Mouse (Mus musculus): Measurements from ENCODE around the gene Ssc5d.
"Not testable (repeated sequence)": the region's sequence is repeated elsewhere in the genome, so short reads cannot be mapped to it uniquely, and the experiment has no call there.

The Ssc5d gene

DNA sequence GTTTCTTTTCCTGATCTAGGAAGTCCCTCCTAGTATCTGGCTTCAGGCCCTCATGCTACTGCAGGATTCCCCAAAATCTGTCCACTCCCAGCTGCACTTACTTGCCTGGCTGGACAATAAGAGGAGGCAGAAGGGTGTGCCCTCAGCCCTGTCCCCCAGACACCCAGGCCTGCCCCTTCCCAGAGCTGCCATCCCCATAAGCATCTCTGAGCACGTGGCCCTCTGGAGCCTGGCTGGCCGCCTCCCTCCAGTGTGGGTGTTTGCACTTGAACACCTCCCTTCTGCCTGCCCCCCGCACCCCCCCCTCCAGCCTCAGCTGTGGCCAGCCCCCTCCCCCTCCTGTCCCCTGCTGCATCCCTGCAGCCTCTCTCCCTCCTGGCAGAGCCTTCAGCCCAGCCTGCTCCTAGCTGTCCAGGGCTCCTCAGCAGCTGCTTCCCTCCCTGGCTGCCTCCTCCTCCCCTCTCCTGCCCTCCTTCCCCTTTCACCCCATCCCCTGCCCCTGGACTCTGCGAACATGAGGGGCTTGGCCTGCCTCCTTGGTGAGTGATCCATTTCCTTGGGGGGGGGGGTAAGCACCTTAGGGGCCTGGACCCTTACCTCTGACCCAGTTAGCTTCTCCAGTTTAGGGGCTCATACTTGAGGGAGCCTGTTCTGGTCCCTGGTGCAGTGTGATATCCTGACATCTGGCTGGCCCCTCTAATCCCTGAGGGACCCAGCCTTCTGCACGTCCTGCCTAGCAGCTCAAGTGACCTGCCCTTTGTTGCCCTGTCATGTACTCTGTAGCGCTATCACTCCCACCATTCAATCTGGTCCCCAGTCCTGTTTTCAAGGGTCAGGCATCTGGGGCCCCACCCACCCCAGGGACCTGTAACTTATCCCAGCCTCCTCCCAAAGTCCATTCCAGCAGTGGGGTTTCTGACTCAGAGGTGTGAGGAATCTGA lies at the start of gene Ssc5d:
TSS of gene Ssc5d (plus strand) at position 345 of the 941 bp plus-strand sequence.
- in situ Hi-C loops (cut with MboI) = no loop called here

GRCm38 (mm10) chr7:4876753-4877221 lies 48.8 kb upstream of the Ssc5d start, which contains the start of gene Isoc2a:
TSS of gene Isoc2a (plus strand) at chr7:4877153.
- in situ Hi-C loops (cut with MboI) = no loop called here

- in situ Hi-C loops (cut with MboI) = no loop called here
These were observed 48.4 kb upstream of the Ssc5d start for GRCm38 (mm10) chr7:4877226-4877625.

GRCm38 (mm10) chr7:4878186-4878585 lies 47.4 kb upstream of the Ssc5d start:
- in situ Hi-C loops (cut with MboI) = no loop called here

- in situ Hi-C loops (cut with MboI) = not testable (repeated sequence)
These were observed 46.5 kb upstream of the Ssc5d start for GRCm38 (mm10) chr7:4879036-4879435.

DNA sequence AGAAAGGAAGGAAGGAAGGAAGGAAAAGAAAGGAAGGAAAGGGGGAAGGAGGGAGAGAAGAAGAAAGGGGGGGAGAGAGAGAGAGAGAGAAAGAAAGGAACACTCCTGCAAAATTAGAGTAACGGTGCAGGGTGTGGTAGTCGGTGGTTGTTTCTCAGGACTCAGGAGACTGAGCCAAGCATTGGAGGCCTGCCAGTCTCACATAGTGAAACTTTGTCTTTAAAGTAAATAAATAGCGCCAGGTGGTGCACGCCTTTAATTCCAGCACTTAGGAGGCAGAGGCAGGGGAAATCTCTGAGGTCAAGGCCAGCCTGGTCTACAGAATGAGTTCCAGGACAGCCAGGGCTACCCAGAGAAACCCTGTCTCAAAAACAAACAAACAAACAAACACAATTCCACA lies 38.9 kb upstream of the Ssc5d start:
- in situ Hi-C loops (cut with MboI) = no loop called here

DNA sequence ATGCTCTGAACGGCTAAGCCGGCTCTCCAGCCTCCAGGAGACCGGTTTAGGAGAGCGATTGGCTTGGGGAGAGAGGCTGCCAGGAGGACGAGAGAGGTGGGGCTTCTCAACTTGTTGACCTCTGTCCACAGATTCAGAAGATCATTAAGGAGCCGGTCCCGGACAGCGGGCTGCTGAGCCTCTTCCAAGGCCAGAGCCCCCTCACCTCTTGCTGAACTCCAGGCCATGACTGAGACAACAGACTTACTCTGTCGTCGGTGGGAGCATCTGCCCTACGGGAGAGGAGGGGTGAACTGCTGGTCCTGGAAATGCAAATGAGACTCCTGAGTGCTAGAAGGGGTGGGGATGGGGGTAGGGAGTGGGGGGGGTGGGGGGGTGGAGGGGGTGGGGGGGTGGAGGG lies 30.4 kb upstream of the Ssc5d start:
- in situ Hi-C loops (cut with MboI) = no loop called here

- in situ Hi-C loops (cut with MboI) = no loop called here
These were observed 26.5 kb upstream of the Ssc5d start for GRCm38 (mm10) chr7:4898851-4899648.

DNA sequence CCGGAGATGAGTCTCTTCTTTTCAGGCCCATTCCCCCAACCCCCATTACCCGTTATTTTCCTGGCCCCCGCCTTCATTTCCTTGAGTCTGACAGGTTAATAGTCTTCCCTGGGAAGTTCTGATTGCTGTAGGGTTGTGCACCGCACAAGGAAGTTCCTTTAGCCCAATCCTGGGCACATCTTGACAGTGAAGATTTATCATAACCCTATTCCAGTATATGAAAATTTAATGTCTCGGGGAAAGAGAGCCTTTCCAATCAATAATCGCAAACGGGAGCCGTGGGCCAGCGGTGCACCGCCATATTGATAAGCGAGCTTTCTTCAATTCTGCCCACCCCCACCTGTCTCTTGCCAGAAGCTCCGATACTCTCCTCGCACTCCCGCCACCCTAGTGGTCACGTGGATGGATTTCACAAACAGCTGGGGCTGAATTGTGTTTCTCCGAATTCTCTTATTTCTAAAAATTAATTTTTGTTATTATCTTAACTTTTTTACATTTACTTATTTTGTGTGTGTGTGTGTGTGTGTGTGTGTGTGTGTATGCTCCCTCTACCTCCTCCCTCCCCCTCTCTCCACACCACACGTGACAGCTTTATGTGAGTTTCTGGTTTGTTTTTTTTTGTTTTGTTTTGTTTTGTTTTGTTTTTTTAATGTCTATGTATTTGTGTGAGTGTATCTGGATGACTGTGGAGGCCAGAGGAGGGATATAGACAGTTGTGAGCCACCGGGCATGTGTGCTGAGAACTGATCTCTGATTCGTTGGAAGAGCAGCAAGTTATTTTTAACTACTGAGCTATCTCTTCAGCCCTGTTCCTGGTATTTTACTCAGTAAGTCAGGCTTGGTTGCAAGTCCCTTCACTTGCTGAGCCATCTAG lies 25.7 kb upstream of the Ssc5d start:
- in situ Hi-C loops (cut with MboI) = no loop called here

GRCm38 (mm10) chr7:4900523-4900851 lies 25.1 kb upstream of the Ssc5d start:
- in situ Hi-C loops (cut with MboI) = no loop called here

GRCm38 (mm10) chr7:4901171-4901570 lies 24.4 kb upstream of the Ssc5d start:
- in situ Hi-C loops (cut with MboI) = no loop called here

DNA sequence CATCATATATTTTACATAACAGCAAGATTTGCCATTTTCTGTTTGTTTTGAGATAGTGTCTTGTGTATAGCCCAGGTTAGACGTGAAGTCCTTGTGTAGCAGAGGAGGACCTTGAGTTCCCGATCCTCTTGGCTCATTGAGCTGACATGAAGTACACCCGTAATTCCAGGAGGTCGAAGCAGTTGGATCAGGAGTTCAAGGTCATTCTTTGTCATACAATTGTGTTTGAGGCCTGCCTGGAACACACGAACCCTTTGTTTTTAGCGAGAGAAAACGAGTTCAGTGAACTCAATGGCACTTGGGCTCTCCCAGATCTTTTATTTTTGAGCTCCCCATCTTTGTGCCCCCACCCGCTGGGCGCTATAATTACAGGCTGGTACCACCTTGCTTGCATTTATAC lies 23.2 kb upstream of the Ssc5d start:
- in situ Hi-C loops (cut with MboI) = no loop called here

DNA sequence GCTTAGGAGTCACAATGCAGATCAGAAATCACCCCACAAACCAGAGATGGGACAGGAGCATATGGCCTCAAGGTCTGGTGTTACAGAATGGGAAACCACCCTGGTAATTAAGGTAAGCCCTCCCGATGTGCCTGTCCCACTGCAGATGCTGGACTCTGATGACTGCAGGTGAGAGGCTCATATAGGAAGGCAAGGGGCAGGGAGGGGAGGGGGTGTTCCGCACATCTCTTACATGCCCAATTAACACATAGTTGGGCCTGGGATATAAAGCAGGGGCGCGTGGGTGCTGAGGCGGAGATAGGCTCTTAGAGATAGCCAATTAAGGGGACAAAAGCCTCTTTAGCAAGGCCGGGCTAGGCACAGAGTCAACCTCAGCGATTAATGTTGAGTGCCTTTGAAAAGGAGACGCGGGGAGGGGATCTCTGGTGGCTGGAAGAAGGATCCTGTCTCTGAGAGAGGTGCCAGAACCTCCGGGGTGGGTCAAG lies 19.1 kb upstream of the Ssc5d start, which contains the start of gene Gm36210:
TSS of gene Gm36210 (minus strand) at position 51 of the 485 bp plus-strand sequence.
- in situ Hi-C loops (cut with MboI) = no loop called here

- in situ Hi-C loops (cut with MboI) = no loop called here
These were observed 14.0 kb upstream of the Ssc5d start for GRCm38 (mm10) chr7:4911561-4911960.

- in situ Hi-C loops (cut with MboI) = no loop called here
These were observed 13.3 kb upstream of the Ssc5d start for GRCm38 (mm10) chr7:4912248-4912647.

GRCm38 (mm10) chr7:4915007-4915665 lies 10.4 kb upstream of the Ssc5d start, which contains the start of gene Zfp628:
TSS of gene Zfp628 (plus strand) at chr7:4915217.
- in situ Hi-C loops (cut with MboI) = no loop called here

DNA sequence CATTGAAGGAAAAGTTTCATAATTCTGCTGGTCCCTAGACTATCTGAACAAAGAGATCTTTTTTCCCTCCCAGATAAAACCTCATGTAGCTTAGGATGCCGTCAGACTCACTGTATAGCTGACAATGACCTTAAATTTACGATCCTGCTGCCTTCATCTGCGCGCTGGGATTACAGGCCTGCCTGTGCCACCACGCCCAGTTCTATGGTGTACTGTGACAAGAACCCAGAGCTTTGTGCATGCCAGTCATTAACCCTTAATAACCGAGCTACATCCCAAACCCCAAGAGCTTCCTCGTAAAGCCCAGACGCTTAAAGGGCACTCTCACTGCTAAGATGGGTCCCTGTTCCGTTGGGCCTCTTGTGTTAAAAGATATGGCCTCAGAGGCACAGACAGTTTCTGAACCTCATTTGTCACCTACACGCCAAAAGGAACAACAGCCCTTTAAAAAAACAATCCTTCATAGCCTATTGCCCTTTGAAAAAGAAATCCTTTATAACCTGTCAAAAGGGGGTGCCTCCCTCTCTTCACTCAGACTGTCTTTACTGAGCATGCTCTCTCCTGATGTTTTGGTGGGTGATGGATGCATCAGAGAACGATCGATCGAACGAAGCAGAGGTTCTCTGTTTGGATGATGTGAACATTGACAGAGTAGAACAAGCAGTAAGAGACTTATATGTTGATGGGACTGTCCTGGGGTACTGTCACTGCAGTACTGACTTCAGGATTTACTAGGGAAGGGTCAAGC lies 9.7 kb upstream of the Ssc5d start:
- in situ Hi-C loops (cut with MboI) = no loop called here

- in situ Hi-C loops (cut with MboI) = no loop called here
These were observed 8.1 kb upstream of the Ssc5d start for GRCm38 (mm10) chr7:4917494-4917893.

DNA sequence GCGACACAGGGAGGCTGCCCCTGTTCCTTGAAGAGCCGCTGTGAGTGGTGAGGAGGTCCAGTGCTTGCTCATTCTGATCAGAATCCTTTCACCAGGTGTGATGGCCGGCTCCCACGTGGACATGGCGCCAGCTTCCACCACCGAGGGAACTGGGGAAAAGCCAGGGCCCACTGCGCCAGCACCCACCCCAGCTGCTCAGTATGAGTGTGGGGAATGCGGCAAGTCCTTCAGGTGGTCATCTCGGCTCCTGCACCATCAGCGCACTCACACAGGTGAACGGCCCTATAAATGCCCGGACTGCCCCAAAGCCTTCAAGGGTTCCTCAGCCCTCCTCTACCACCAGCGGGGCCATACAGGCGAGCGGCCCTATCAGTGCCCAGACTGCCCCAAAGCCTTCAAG lies 6.9 kb upstream of the Ssc5d start:
- in situ Hi-C loops (cut with MboI) = no loop called here

DNA sequence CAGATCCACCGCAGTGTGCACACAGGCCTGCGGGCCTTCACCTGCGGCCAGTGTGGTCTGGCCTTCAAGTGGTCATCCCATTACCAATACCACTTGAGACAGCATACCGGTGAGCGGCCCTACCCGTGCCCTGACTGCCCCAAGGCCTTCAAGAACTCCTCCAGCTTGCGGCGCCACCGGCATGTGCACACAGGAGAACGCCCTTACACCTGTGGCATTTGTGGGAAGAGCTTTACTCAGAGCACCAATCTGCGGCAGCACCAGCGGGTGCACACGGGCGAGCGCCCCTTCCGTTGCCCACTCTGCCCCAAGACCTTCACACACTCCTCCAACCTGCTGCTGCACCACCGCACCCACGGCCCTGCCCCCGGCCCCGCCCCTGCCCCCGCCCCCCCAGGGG lies 6.5 kb upstream of the Ssc5d start:
- in situ Hi-C loops (cut with MboI) = no loop called here

All from mature B cell (primary cell).